Mouse (Mus musculus) liver, embryonic 14.5 days (tissue): ENCODE data around the gene Acly. TPM values are rescaled to one million over a fixed set of nuclear protein-coding genes. Genes with fewer than 3 reads are reported as not detected.

ENCODE experiments used
- ATAC-seq: fragments of 200-750 bp; cut with Nextera tagmentation; 2 replicates; pipeline ENCODE4 v1.8.0; 2017; ENCODE audit warnings: moderate number of reproducible peaks, mild to moderate bottlenecking, moderate library complexity; ENCODE audit not compliant: insufficient read depth
- DNase-seq, 3 experiments: peaks; one replicate each; pipeline ENCODE4 v3.0.0-alpha.2; 2012 to 2013; ENCODE audit warnings: low read depth in 3 of 3, low spot score in 3 of 3
- H3K27ac ChIP-seq: fragments of 300-500 bp; sonication (generic); 2 replicates; pipeline ENCODE4 v1.5.1; 2014; ENCODE audit warnings: moderate library complexity, mild to moderate bottlenecking, control low read depth, inconsistent platforms
- H3K27me3 ChIP-seq: fragments of 300-500 bp; sonication (generic); 2 replicates; pipeline ENCODE4 v1.6.1; 2014; ENCODE audit warnings: mild to moderate bottlenecking, low read length, moderate library complexity; ENCODE audit not compliant: control insufficient read depth, insufficient read depth
- H3K36me3 ChIP-seq: fragments of 300-500 bp; sonication (generic); replicated peaks from 2 replicates; pipeline ENCODE4 v1.6.1; 2014; ENCODE audit warnings: low read depth; ENCODE audit not compliant: control insufficient read depth, insufficient read depth
- H3K4me1 ChIP-seq, 2 experiments: fragments of 200-500 bp in 1 of 2; fragments of 300-500 bp in 1 of 2; sonication (generic) in 1 of 2; replicated peaks; 2 replicates each; pipeline ENCODE4 v1.6.1; 2012 to 2014; ENCODE audit warnings: antibody characterized with exemption in 1 of 2, inconsistent platforms in 1 of 2, low read length in 1 of 2; ENCODE audit not compliant: control insufficient read depth in 2 of 2, insufficient read depth in 2 of 2
- H3K4me2 ChIP-seq: fragments of 300-500 bp; sonication (generic); 2 replicates; pipeline ENCODE4 v1.6.1; 2014; ENCODE audit warnings: low read depth, mild to moderate bottlenecking, control low read depth, moderate library complexity
- H3K4me3 ChIP-seq, 2 experiments: fragments of 200-500 bp in 1 of 2; fragments of 300-500 bp in 1 of 2; sonication (generic) in 1 of 2; 2 replicates each; pipeline ENCODE4 v1.5.1; 2012 to 2014; ENCODE audit warnings: low read depth in 2 of 2, low read length in 2 of 2, mild to moderate bottlenecking in 2 of 2, control low read depth in 1 of 2, inconsistent platforms in 1 of 2, moderate library complexity in 1 of 2; ENCODE audit not compliant: insufficient read depth in 1 of 2
- H3K9ac ChIP-seq: fragments of 300-500 bp; sonication (generic); replicated peaks from 2 replicates; pipeline ENCODE4 v1.6.1; 2014; ENCODE audit warnings: mild to moderate bottlenecking, control low read depth, moderate library complexity
- H3K9me3 ChIP-seq: fragments of 300-500 bp; sonication (generic); 2 replicates; pipeline ENCODE4 v1.6.1; 2016; ENCODE audit warnings: low read length, mixed read lengths; ENCODE audit not compliant: control insufficient read depth
- CTCF ChIP-seq: IDR thresholded peaks from 2 replicates; pipeline ENCODE4 v1.5.1; 2016; ENCODE audit warnings: antibody characterized with exemption, low read depth, control low read depth
- EP300 ChIP-seq: IDR thresholded peaks from 2 replicates; pipeline ENCODE4 v1.6.1; 2016; ENCODE audit warnings: antibody characterized with exemption, low read depth
- WGBS: fragments of 180-500 bp; shearing (Covaris S2); extraction: QIAGEN DNeasy Blood & Tissue Kit; methylation state at CpG from one replicate; pipeline ENCODE4 v1.1.7; 2014; ENCODE audit not compliant: insufficient replicate concordance; 5-methylcytosine and 5-hydroxymethylcytosine counted together
- polyA plus RNA-seq, 2 experiments: library from polyadenylated mRNA; depleted of rRNA in 1 of 2; stranded (reverse) in 1 of 2; unstranded in 1 of 2; fragments of >200 nt; fragmentation: Nextera tagmentation in 1 of 2; extraction: Ambion mirVana in 1 of 2; gene quantifications; 2 replicates each; pipeline versions ENCODE4 v1.2.1 to v1.2.3; 2012 to 2014

Acly gene
- polyA plus RNA-seq, 2 experiments, result 45.9 to 68.2 TPM

DNA sequence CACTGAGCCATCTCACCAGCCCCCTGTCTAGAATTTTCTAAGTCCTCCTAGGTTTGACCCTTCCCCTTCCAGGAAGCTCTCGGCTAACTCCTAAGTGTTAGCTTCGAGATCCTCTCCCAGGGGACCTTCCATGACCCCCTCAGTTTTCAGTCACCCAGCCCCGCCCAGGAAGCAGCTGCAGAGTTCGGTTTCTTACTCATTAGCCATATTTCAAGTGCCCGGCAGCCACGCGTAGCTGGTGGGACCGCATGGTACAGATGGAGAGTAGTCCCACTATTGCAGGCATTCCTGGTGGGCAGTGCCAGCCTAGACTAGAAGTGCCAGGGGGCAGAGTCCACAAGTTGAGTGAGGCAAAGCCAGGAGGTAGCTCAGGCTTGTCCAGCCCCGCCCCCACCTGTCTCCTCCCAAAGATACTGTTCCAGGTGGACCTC, 40.0 kb upstream of the Acly start:
- H3K36me3 ChIP-seq, result no peaks in the 10 kb centered on the region
- 30% methylated on average over 9 of the region's 9 CpGs for WGBS
- TF ChIP-seq CTCF, result no peak
- no peak for TF ChIP-seq EP300
- H3K9ac ChIP-seq, result no peak overlapping the region
- no peaks in the 10 kb centered on the region for H3K27me3 ChIP-seq
- H3K9me3 ChIP-seq, result no peaks in the 10 kb centered on the region
- no peak overlapping the region for H3K4me2 ChIP-seq
- H3K4me1 ChIP-seq, result peaks cover 0 to 5% of the 10 kb centered on the region in 2 experiments; a peak in 1 of 4 replicates
- no peak for ATAC-seq
- DNase-seq, result no peak
- H3K4me3 ChIP-seq, result no peak overlapping the region
- no peak overlapping the region for H3K27ac ChIP-seq

DNA sequence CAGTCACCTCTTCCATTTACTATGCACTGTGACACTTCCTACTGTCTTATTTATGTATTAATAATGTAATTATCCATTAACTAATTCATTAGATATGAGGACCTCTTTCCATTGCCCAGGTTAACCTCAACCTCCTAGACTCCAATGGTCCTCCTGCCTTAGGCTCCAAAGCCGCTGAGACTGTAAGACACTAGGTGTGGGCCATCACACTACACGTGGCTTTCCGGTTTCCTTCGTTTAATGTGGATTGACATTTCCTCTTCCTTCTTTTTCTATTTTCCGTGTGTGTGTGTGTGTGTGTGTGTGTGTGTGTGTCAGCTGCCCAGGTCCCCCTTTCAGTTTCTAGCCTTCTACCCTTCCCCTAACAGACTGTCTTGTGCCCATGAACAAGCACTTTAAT, 39.4 kb upstream of the Acly start:
- no peak overlapping the region for H3K27ac ChIP-seq
- WGBS, result 26% methylated on average over 5 of the region's 5 CpGs

GRCm38 (mm10) chr11:100564703-100565102, 36.9 kb upstream of the Acly start:
- no peaks in the 10 kb centered on the region for H3K36me3 ChIP-seq
- no peak overlapping the region for H3K9ac ChIP-seq
- H3K4me1 ChIP-seq, result no peaks in the 10 kb centered on the region
- ATAC-seq (no peak), DNase-seq (no peak)
- no peak overlapping the region for H3K4me2 ChIP-seq
- WGBS, result 43% methylated on average over 6 of the region's 6 CpGs
- H3K27me3 ChIP-seq, result no peaks in the 10 kb centered on the region
- H3K27ac ChIP-seq, result no peak overlapping the region
- H3K9me3 ChIP-seq, result no peaks in the 10 kb centered on the region
- no peak overlapping the region for H3K4me3 ChIP-seq
- TF ChIP-seq EP300 (no peak), CTCF (no peak)

More for the DNA sequence above, 39.4 kb upstream of the Acly start:
- H3K4me3 ChIP-seq, result no peak overlapping the region
- TF ChIP-seq CTCF (no peak), EP300 (no peak)
- no peaks in the 10 kb centered on the region for H3K27me3 ChIP-seq
- ATAC-seq, result no peak
- H3K9ac ChIP-seq, result no peak overlapping the region
- no peak overlapping the region for H3K4me2 ChIP-seq
- peaks cover 0 to 5% of the 10 kb centered on the region in 2 experiments; a peak in 1 of 4 replicates for H3K4me1 ChIP-seq
- no peaks in the 10 kb centered on the region for H3K9me3 ChIP-seq
- DNase-seq, result no peak
- no peaks in the 10 kb centered on the region for H3K36me3 ChIP-seq

DNA sequence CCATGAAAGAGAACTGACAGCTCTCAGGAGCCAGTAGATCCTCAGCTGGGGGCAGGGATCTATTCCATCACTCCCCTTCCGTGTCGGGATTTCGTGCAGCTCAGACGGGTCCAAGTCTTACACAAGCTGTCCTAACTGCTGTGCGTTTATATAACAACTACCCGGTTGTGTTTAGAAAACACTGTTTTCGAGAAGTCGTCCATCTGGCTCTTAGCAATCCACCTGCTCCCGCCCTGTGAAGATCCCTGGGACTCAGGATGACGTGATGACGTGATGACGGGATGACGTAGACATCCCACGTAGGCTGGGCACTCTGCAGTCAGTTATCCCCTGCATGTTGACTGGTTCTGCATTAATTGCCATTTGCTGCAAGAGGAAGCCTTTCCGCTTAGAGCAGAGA, 36.5 kb upstream of the Acly start:
- DNase-seq, result no peak

DNA sequence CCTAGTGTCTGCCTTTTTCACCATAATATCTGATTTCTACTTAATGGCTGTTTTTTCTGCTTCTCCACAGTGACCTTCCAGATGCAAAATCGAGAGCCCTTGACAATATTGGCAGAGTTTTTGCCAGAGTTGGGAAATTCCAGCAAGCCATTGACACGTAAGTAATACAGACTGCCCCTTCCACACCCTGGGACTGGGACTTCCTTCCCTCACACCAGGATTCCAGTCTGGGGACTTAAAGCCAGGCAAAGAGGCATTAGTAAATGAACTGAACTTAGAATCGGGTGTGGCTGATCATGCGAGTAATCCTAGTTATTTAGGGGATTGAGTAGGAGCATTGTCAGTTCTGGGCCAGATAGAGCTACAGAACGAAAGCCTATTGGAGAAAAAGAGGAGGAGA, 33.9 kb upstream of the Acly start:
- Histone ChIP-seq H3K9ac (no peak overlapping the region), H3K36me3 (no peaks in the 10 kb centered on the region), H3K27me3 (no peaks in the 10 kb centered on the region), H3K27ac (no peak overlapping the region), H3K4me1 (no peaks in the 10 kb centered on the region), H3K4me3 (no peak overlapping the region), H3K9me3 (no peaks in the 10 kb centered on the region), H3K4me2 (no peak overlapping the region)
- no peak for ATAC-seq
- 50% methylated on average over 5 of the region's 5 CpGs for WGBS
- TF ChIP-seq EP300 (no peak), CTCF (no peak)
- no peak for DNase-seq

More for the DNA sequence above, 36.5 kb upstream of the Acly start:
- no peak overlapping the region for H3K9ac ChIP-seq
- no peaks in the 10 kb centered on the region for H3K36me3 ChIP-seq
- ATAC-seq, result no peak
- H3K9me3 ChIP-seq, result no peaks in the 10 kb centered on the region
- H3K4me3 ChIP-seq, result no peak overlapping the region
- no peaks in the 10 kb centered on the region for H3K4me1 ChIP-seq
- no peak overlapping the region for H3K4me2 ChIP-seq
- no peak overlapping the region for H3K27ac ChIP-seq
- 73% methylated on average over 15 of the region's 15 CpGs for WGBS
- TF ChIP-seq EP300 (no peak), CTCF (no peak)
- no peaks in the 10 kb centered on the region for H3K27me3 ChIP-seq

GRCm38 (mm10) chr11:100559476-100559875, 31.7 kb upstream of the Acly start:
- Histone ChIP-seq H3K27ac (no peak overlapping the region), H3K36me3 (no peaks in the 10 kb centered on the region), H3K4me3 (no peak overlapping the region), H3K9me3 (no peaks in the 10 kb centered on the region), H3K4me1 (no peaks in the 10 kb centered on the region), H3K27me3 (no peaks in the 10 kb centered on the region), H3K9ac (no peak overlapping the region), H3K4me2 (no peak overlapping the region)
- ATAC-seq (no peak), DNase-seq (no peak)
- TF ChIP-seq EP300 (no peak), CTCF (no peak)
- 56% methylated on average over 7 of the region's 7 CpGs for WGBS
